Mouse (Mus musculus) heart, postnatal 14 days (tissue): ENCODE measurements around the gene 1700001C02Rik. TPM values are rescaled to one million over a fixed set of nuclear protein-coding genes. Genes with fewer than 3 reads are reported as not detected.

Source experiments
- DNase-seq, 2 experiments: peaks; one replicate each; pipeline ENCODE4 v3.0.0; 2021 to 2022
- intact Hi-C: fragments of 180-260 bp; cut with DNase I; formaldehyde crosslinking; loops from one replicate; pipeline ENCODE4 v1.15.1; 2025
- total RNA-seq, 2 experiments: library from RNA; stranded (reverse); gene quantifications; 2 replicates each; pipeline ENCODE4 v1.2.3; 2021

Gene 1700001C02Rik
- total RNA-seq, 2 experiments from 2014 or later: not detected

- intact Hi-C loops: no loop called here
- no peak for DNase-seq
Observed at GRCm38 (mm10) chr5:30490845-30491244, 25.0 kb downstream of the 1700001C02Rik start.

GRCm38 (mm10) chr5:30493723-30494122 is 27.9 kb downstream of the 1700001C02Rik start:
- intact Hi-C loops: no loop called here
- peak in 1 of 2 experiments; percentile 9 for DNase-seq

GRCm38 (mm10) chr5:30494606-30495005 is 28.8 kb downstream of the 1700001C02Rik start:
- intact Hi-C loops: no loop called here
- no peak for DNase-seq

GRCm38 (mm10) chr5:30495288-30495687 is 29.4 kb downstream of the 1700001C02Rik start:
- no peak for DNase-seq
- intact Hi-C loops: no loop called here

- intact Hi-C loops: no loop called here
- DNase-seq: no peak
Observed at GRCm38 (mm10) chr5:30496821-30497220, 31.0 kb downstream of the 1700001C02Rik start.

GRCm38 (mm10) chr5:30497299-30497698 is 31.5 kb downstream of the 1700001C02Rik start:
- intact Hi-C loops: no loop called here

GRCm38 (mm10) chr5:30513111-30513510 is 47.3 kb downstream of the 1700001C02Rik start:
- intact Hi-C loops: loop anchor here (10.0 kb wide), 1 partner anchor 262 kb away; no protein-coding TSS in a partner anchor
- DNase-seq: no peak

More at GRCm38 (mm10) chr5:30497299-30497698, 31.5 kb downstream of the 1700001C02Rik start:
- no peak for DNase-seq

- intact Hi-C loops: loop anchor here (1.0 to 10.0 kb wide), 3 partner anchors 71 to 258 kb away; partner anchors contain the start of gene Kcnk3
Observed at GRCm38 (mm10) chr5:30516376-30516775, 50.5 kb downstream of the 1700001C02Rik start.

GRCm38 (mm10) chr5:30518108-30518507 is 52.3 kb downstream of the 1700001C02Rik start:
- intact Hi-C loops: loop anchor here (5.0 to 10.0 kb wide), 2 partner anchors 69 to 257 kb away; partner anchors contain the start of gene Kcnk3
- no peak for DNase-seq

More at GRCm38 (mm10) chr5:30516376-30516775, 50.5 kb downstream of the 1700001C02Rik start:
- DNase-seq: peak; percentile 59 to 74

GRCm38 (mm10) chr5:30518547-30518946 is 52.7 kb downstream of the 1700001C02Rik start:
- DNase-seq: no peak
- intact Hi-C loops: loop anchor here (5.0 to 10.0 kb wide), 2 partner anchors 69 to 256 kb away; partner anchors contain the start of gene Kcnk3

GRCm38 (mm10) chr5:30519494-30519893 is 53.6 kb downstream of the 1700001C02Rik start:
- no peak for DNase-seq
- intact Hi-C loops: loop anchor here (5.0 to 10.0 kb wide), 2 partner anchors 68 to 255 kb away; partner anchors contain the start of gene Kcnk3

GRCm38 (mm10) chr5:30520214-30520732 is 54.4 kb downstream of the 1700001C02Rik start:
- DNase-seq: no peak
- intact Hi-C loops: no loop called here

- DNase-seq: no peak
- intact Hi-C loops: no loop called here
Observed at GRCm38 (mm10) chr5:30522406-30522805, 56.6 kb downstream of the 1700001C02Rik start.

- DNase-seq: no peak
- intact Hi-C loops: no loop called here
Observed at GRCm38 (mm10) chr5:30523131-30523530, 57.3 kb downstream of the 1700001C02Rik start.

- DNase-seq: no peak
- intact Hi-C loops: no loop called here
Observed at GRCm38 (mm10) chr5:30524213-30524612, 58.4 kb downstream of the 1700001C02Rik start.

GRCm38 (mm10) chr5:30525920-30526836 is 60.3 kb downstream of the 1700001C02Rik start:
- peak; percentile 25 to 26 for DNase-seq
- intact Hi-C loops: no loop called here

- DNase-seq: no peak
- intact Hi-C loops: no loop called here
Observed at GRCm38 (mm10) chr5:30527129-30527528, 61.3 kb downstream of the 1700001C02Rik start.

- no peak for DNase-seq
- intact Hi-C loops: no loop called here
Observed at GRCm38 (mm10) chr5:30528906-30529305, 63.1 kb downstream of the 1700001C02Rik start.
